Mouse (Mus musculus): Measurements from ENCODE around the gene Tesk2. TPM values are rescaled to one million over a fixed set of nuclear protein-coding genes. Genes with fewer than 3 reads are reported as not detected.
A peak's percentile ranks its signal among the peaks of the same experiment; 100 is the strongest.

Gene Tesk2
- polyA plus RNA-seq, 1 experiment from 2014 or later = 7.5 TPM

DNA sequence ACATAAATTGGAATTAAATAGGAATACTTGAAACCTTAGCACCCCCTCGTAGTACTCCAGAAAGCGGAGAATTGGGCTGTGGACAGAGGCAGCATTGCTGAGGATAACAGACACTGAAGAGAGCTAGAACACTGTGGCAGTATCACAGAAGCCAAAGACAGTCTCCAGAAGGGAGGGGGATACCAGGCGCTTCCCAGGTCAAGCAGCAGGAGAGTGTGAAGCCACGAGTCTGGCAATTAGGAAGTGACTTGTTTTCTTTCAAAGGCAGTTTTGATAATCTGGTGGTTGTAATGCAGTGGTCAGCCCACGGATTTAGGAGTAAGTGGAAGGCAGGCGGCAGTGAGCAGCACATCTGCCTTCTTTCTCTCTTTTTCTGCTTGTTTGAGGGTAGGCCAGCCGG is 1.5 kb downstream of the Tesk2 start:
- Histone ChIP-seq H3K36me3 (ENCODE audit: control insufficient read depth, insufficient read depth, low read length) (no peaks in the 10 kb centered on the region), H3K27me3 (ENCODE audit: control insufficient read depth, insufficient read depth, low read length) (no peaks in the 10 kb centered on the region), H3K27ac (ENCODE audit: low read length) (no peak overlapping the region), H3K9me3 (ENCODE audit: control insufficient read depth, low read depth, low read length) (no peaks in the 10 kb centered on the region), H3K4me2 (replicated peaks; ENCODE audit: low read depth, low read length) (peak overlapping the region; percentile 76), H3K4me3 (ENCODE audit: low read depth, low read length) (peak overlapping the region; percentile 76), H3K9ac (replicated peaks; ENCODE audit: low read depth, low read length) (no peak overlapping the region), H3K4me1 (ENCODE audit: control insufficient read depth, insufficient read depth, low read length) (0 out of 2 replicates have a peak, but pooled peaks cover 4% of the 10 kb centered on the region)
- 50% methylated on average over 7 of the region's 7 CpGs for WGBS
- ATAC-seq (ENCODE audit: insufficient number of reproducible peaks, insufficient read depth, low FRiP score, low read depth) = no peak

DNA sequence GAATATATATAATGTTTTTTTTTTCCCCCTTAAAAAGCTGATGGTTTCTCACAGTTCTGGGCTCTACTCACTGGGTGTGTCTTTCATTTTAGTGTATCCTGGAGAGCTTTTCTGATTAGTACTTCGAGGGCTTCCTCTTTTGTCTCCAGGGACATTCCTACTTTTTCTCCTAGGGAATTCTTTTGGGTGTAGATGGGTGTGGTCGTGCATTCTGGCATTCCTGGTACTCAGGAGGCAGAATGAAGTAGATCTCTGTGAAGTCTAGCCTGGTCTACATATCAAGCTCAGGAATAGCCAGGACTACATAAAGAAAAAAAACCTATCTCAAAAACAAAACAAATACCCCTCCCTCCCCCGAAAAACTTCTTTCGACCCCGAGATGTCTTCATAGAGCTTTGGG is 4.7 kb downstream of the Tesk2 start:
- ATAC-seq (ENCODE audit: insufficient number of reproducible peaks, insufficient read depth, low FRiP score, low read depth) = no peak
- Histone ChIP-seq H3K27me3 (ENCODE audit: control insufficient read depth, insufficient read depth, low read length) (no peaks in the 10 kb centered on the region), H3K27ac (ENCODE audit: low read length) (no peak overlapping the region), H3K4me3 (ENCODE audit: low read depth, low read length) (no peak overlapping the region), H3K4me1 (ENCODE audit: control insufficient read depth, insufficient read depth, low read length) (0 out of 2 replicates have a peak, but pooled peaks cover 4% of the 10 kb centered on the region), H3K36me3 (ENCODE audit: control insufficient read depth, insufficient read depth, low read length) (no peaks in the 10 kb centered on the region), H3K9me3 (ENCODE audit: control insufficient read depth, low read depth, low read length) (no peaks in the 10 kb centered on the region), H3K9ac (replicated peaks; ENCODE audit: low read depth, low read length) (no peak overlapping the region), H3K4me2 (replicated peaks; ENCODE audit: low read depth, low read length) (no peak overlapping the region)
- WGBS = 80% methylated on average over 5 of the region's 5 CpGs

DNA sequence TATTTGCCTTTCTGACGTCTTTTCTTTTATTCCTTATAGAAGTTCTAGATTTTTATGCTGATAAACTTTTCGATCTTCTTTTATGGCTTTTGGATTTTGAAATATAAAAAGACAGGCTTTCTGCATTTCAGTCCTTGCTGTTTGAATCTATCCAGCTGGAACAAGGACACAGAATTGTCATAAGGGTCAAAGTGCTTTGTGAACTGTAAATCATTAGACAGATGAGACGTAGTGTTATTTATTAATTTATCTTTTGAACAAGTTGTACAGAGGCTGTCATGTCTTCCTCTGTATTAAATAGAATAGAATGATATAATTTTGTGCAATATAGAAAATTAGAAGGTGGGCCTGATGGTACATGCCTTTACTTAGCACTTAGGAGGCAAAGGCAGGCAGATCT is 6.7 kb downstream of the Tesk2 start:
- H3K4me2 ChIP-seq (replicated peaks; ENCODE audit: low read depth, low read length) = no peak overlapping the region
- H3K36me3 ChIP-seq (ENCODE audit: control insufficient read depth, insufficient read depth, low read length) = no peaks in the 10 kb centered on the region
- no peaks in the 10 kb centered on the region for H3K9me3 ChIP-seq (ENCODE audit: control insufficient read depth, low read depth, low read length)
- no peak overlapping the region for H3K27ac ChIP-seq (ENCODE audit: low read length)
- H3K27me3 ChIP-seq (ENCODE audit: control insufficient read depth, insufficient read depth, low read length) = no peaks in the 10 kb centered on the region
- WGBS = 68% methylated on average over 3 of the region's 3 CpGs
- H3K4me3 ChIP-seq (ENCODE audit: low read depth, low read length) = no peak overlapping the region
- H3K4me1 ChIP-seq (ENCODE audit: control insufficient read depth, insufficient read depth, low read length) = 0 out of 2 replicates have a peak, but pooled peaks cover 4% of the 10 kb centered on the region
- ATAC-seq (ENCODE audit: insufficient number of reproducible peaks, insufficient read depth, low FRiP score, low read depth) = no peak
- no peak overlapping the region for H3K9ac ChIP-seq (replicated peaks; ENCODE audit: low read depth, low read length)

DNA sequence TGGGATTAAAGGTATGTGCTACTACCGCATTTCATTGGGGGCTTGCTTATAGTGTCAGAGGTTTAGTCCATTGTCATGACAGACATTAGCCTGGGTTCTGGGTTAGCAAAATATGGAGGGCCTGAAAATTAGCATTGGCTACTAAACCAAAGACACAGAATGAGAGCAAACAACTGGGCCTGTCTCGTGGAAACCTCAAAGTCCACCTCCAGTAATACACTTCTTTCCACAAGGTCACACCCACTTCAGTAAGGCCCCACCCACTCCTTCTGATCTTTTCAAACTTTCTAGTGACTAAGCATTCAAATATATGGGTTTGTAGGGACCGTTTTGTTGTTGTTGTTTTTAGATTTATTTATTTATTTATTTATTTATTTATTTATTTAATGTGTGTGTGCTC is 8.8 kb downstream of the Tesk2 start:
- no peaks in the 10 kb centered on the region for H3K27me3 ChIP-seq (ENCODE audit: control insufficient read depth, insufficient read depth, low read length)
- no peaks in the 10 kb centered on the region for H3K9me3 ChIP-seq (ENCODE audit: control insufficient read depth, low read depth, low read length)
- no peak for ATAC-seq (ENCODE audit: insufficient number of reproducible peaks, insufficient read depth, low FRiP score, low read depth)
- H3K4me3 ChIP-seq (ENCODE audit: low read depth, low read length) = no peak overlapping the region
- H3K4me2 ChIP-seq (replicated peaks; ENCODE audit: low read depth, low read length) = no peak overlapping the region
- no peaks in the 10 kb centered on the region for H3K36me3 ChIP-seq (ENCODE audit: control insufficient read depth, insufficient read depth, low read length)
- H3K4me1 ChIP-seq (ENCODE audit: control insufficient read depth, insufficient read depth, low read length) = 0 out of 2 replicates have a peak, but pooled peaks cover 4% of the 10 kb centered on the region
- whole genome bisulfite sequencing = 86% methylated on average over 3 of the region's 3 CpGs
- no peak overlapping the region for H3K27ac ChIP-seq (ENCODE audit: low read length)
- H3K9ac ChIP-seq (replicated peaks; ENCODE audit: low read depth, low read length) = no peak overlapping the region

DNA sequence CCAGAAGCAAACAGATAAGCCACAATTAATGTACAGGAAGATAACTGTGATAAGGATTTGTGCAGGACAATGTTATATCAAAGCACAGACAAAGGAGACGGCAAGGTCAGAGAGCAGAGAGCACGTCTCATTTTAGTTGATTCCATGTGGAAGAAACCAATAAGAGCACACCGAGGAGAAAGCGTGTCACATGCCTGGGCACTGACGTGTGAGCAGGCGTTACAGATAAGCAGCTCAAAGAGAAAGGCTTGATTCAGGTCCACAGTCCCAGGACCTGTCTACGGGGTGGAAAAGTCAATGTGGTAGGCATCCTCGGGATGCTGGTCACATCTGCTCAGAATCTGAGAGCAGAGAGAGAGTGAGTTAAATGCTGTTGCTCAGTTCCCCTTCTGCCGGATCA is 10.3 kb downstream of the Tesk2 start:
- no peak overlapping the region for H3K9ac ChIP-seq (replicated peaks; ENCODE audit: low read depth, low read length)
- H3K36me3 ChIP-seq (ENCODE audit: control insufficient read depth, insufficient read depth, low read length) = no peaks in the 10 kb centered on the region
- no peaks in the 10 kb centered on the region for H3K4me1 ChIP-seq (ENCODE audit: control insufficient read depth, insufficient read depth, low read length)
- ATAC-seq (ENCODE audit: insufficient number of reproducible peaks, insufficient read depth, low FRiP score, low read depth) = no peak
- H3K27ac ChIP-seq (ENCODE audit: low read length) = no peak overlapping the region
- H3K4me3 ChIP-seq (ENCODE audit: low read depth, low read length) = no peak overlapping the region
- H3K4me2 ChIP-seq (replicated peaks; ENCODE audit: low read depth, low read length) = no peak overlapping the region
- 80% methylated on average over 9 of the region's 9 CpGs for WGBS
- no peaks in the 10 kb centered on the region for H3K27me3 ChIP-seq (ENCODE audit: control insufficient read depth, insufficient read depth, low read length)
- no peaks in the 10 kb centered on the region for H3K9me3 ChIP-seq (ENCODE audit: control insufficient read depth, low read depth, low read length)

DNA sequence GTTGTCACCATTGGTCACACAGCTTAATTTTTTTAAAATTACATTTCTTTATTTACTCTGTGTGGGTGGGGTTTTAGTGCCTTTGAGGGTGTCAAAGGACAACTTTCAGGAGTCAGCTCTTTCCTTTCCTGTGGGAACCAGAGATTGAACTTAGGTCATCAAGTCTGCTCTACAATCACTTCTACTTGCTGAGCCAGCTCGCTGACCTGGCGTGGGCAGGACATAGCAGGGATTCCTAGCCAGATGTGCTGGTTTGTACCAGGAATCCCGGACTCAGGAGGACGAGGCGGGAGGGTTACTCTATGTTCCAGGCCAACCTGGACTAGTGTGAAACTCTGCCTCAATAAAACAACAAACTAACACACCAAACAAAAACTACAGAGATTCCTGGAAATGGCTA is 11.6 kb downstream of the Tesk2 start:
- H3K27ac ChIP-seq (ENCODE audit: low read length) = no peak overlapping the region
- H3K4me1 ChIP-seq (ENCODE audit: control insufficient read depth, insufficient read depth, low read length) = no peaks in the 10 kb centered on the region
- H3K4me3 ChIP-seq (ENCODE audit: low read depth, low read length) = no peak overlapping the region
- H3K4me2 ChIP-seq (replicated peaks; ENCODE audit: low read depth, low read length) = no peak overlapping the region
- ATAC-seq (ENCODE audit: insufficient number of reproducible peaks, insufficient read depth, low FRiP score, low read depth) = no peak
- no peaks in the 10 kb centered on the region for H3K36me3 ChIP-seq (ENCODE audit: control insufficient read depth, insufficient read depth, low read length)
- 73% methylated on average over 5 of the region's 5 CpGs for WGBS
- H3K27me3 ChIP-seq (ENCODE audit: control insufficient read depth, insufficient read depth, low read length) = no peaks in the 10 kb centered on the region
- H3K9ac ChIP-seq (replicated peaks; ENCODE audit: low read depth, low read length) = no peak overlapping the region
- H3K9me3 ChIP-seq (ENCODE audit: control insufficient read depth, low read depth, low read length) = no peaks in the 10 kb centered on the region

DNA sequence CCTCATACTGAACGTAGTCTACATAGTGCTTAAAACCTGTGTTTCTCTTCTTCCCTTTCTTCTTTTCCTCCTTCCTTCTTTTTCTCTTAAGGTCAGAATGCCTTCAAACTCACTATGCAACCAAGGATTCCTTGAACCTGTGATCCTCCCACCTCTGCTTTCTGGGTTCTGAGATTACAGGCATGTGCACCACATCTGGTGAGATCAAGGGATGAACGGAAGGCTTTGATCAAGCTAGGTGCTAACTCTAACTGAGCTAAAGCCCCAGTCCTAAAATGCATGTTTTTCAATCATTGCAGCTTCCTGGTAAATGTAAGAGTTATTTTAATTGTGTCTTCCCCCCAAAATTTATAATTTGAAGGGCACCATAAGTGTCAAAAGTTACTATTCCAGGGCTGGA is 14.2 kb downstream of the Tesk2 start:
- 74% methylated on average over 2 of the region's 2 CpGs for WGBS
- Histone ChIP-seq H3K4me3 (ENCODE audit: low read depth, low read length) (no peak overlapping the region), H3K9ac (replicated peaks; ENCODE audit: low read depth, low read length) (no peak overlapping the region), H3K27me3 (ENCODE audit: control insufficient read depth, insufficient read depth, low read length) (no peaks in the 10 kb centered on the region), H3K4me1 (ENCODE audit: control insufficient read depth, insufficient read depth, low read length) (no peaks in the 10 kb centered on the region), H3K36me3 (ENCODE audit: control insufficient read depth, insufficient read depth, low read length) (no peaks in the 10 kb centered on the region), H3K27ac (ENCODE audit: low read length) (no peak overlapping the region), H3K9me3 (ENCODE audit: control insufficient read depth, low read depth, low read length) (no peaks in the 10 kb centered on the region), H3K4me2 (replicated peaks; ENCODE audit: low read depth, low read length) (no peak overlapping the region)
- ATAC-seq (ENCODE audit: insufficient number of reproducible peaks, insufficient read depth, low FRiP score, low read depth) = no peak

DNA sequence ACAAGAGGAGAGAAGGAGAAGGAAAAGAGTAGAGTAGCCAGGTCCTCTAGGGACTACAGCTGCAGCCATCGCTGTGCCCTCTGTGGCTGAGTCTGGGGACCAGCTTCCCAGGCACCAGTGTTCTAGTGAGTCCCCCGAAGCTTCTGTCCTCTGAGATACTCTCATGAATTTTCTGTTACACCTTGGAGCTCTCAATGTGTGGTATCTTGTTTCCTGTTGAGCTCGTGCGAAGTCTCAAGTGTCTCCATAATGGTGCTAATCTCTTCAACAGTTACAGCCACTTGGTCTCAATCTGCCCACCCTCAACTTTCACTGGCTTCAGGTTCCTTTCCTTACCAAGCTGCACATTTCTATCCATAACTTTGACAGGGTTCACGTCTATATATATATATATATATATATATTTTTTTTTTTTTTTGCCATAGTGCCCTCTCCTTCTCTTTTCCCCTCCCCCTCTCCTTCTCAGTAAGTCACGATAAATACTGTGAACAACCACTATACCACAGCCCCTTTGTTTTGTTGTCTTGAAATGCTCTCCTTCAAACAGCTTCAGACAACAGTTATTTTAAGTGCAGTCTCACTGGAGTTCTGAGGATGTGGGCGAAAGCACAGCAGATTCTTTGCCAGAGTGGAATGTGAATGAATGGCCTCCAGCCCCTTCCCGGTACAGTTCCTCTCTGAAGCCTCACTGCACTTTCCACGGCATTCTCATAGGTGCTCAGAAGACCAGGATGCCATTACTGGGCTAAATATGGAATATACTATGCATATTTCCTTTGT is 18.4 kb downstream of the Tesk2 start:
- H3K36me3 ChIP-seq (ENCODE audit: control insufficient read depth, insufficient read depth, low read length) = no peaks in the 10 kb centered on the region
- no peaks in the 10 kb centered on the region for H3K9me3 ChIP-seq (ENCODE audit: control insufficient read depth, low read depth, low read length)
- H3K4me2 ChIP-seq (replicated peaks; ENCODE audit: low read depth, low read length) = no peak overlapping the region
- no peaks in the 10 kb centered on the region for H3K4me1 ChIP-seq (ENCODE audit: control insufficient read depth, insufficient read depth, low read length)
- no peak overlapping the region for H3K27ac ChIP-seq (ENCODE audit: low read length)
- no peak overlapping the region for H3K4me3 ChIP-seq (ENCODE audit: low read depth, low read length)
- WGBS = 80% methylated on average over 9 of the region's 9 CpGs
- H3K9ac ChIP-seq (replicated peaks; ENCODE audit: low read depth, low read length) = no peak overlapping the region
- ATAC-seq (ENCODE audit: insufficient number of reproducible peaks, insufficient read depth, low FRiP score, low read depth) = no peak
- H3K27me3 ChIP-seq (ENCODE audit: control insufficient read depth, insufficient read depth, low read length) = no peaks in the 10 kb centered on the region

DNA sequence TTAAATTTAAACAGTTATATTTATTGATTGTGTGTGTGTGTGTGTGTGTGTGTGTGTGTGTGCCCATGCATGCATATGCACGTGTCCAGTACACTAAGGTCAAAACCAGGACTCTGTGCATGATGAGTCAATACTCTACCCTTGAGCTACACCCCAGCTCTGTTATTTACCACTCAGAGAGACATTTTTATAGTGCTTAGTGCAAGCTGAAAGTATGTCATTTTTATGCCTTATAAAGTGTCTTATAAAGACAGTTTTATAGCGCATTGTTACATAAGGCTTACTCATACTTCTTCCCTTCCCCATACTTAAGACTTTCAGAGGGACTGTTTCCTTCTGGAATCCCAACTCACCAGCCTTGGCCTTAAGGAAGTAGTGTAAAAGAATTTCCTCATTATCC is 29.0 kb downstream of the Tesk2 start:
- no peaks in the 10 kb centered on the region for H3K36me3 ChIP-seq (ENCODE audit: control insufficient read depth, insufficient read depth, low read length)
- H3K27ac ChIP-seq (ENCODE audit: low read length) = no peak overlapping the region
- no peaks in the 10 kb centered on the region for H3K9me3 ChIP-seq (ENCODE audit: control insufficient read depth, low read depth, low read length)
- H3K27me3 ChIP-seq (ENCODE audit: control insufficient read depth, insufficient read depth, low read length) = no peaks in the 10 kb centered on the region
- no peak overlapping the region for H3K4me2 ChIP-seq (replicated peaks; ENCODE audit: low read depth, low read length)
- no peaks in the 10 kb centered on the region for H3K4me1 ChIP-seq (ENCODE audit: control insufficient read depth, insufficient read depth, low read length)
- H3K4me3 ChIP-seq (ENCODE audit: low read depth, low read length) = no peak overlapping the region
- ATAC-seq (ENCODE audit: insufficient number of reproducible peaks, insufficient read depth, low FRiP score, low read depth) = no peak
- H3K9ac ChIP-seq (replicated peaks; ENCODE audit: low read depth, low read length) = no peak overlapping the region
- WGBS = 89% methylated on average over 2 of the region's 2 CpGs
